Mouse (Mus musculus) heart, adult 18-20 months (tissue): ENCODE results near the gene Tmem206. TPM values are rescaled to one million over a fixed set of nuclear protein-coding genes. Genes with fewer than 3 reads are reported as not detected.

ENCODE experiments used
- DNase-seq, 2 experiments: peaks; one replicate each; pipeline ENCODE4 v3.0.0; 2021 to 2022; ENCODE audit warnings: mixed read lengths in 1 of 2
- long read RNA-seq, 2 experiments: library from polyadenylated mRNA; stranded (forward); transcript quantifications; one replicate each; pipeline ENCODE4 v2.0.0; 2021
- total RNA-seq, 2 experiments: library from RNA; stranded (reverse); gene quantifications; 2 replicates each; pipeline ENCODE4 v1.2.3; 2021

Tmem206 gene
- total RNA-seq, result 1 to 10 TPM; 3.1 to 4.0 TPM
- long read RNA-seq, experiment 1, partial matches to known transcripts, result 0 of 5 reads
- long read RNA-seq, experiment 1, other reads (novel, unspliced or antisense), result 2 of 5 reads
- long read RNA-seq, experiment 2, partial matches to known transcripts, result 0 of 3 reads
- long read RNA-seq, experiment 2, other reads (novel, unspliced or antisense), result 0 of 3 reads

DNA sequence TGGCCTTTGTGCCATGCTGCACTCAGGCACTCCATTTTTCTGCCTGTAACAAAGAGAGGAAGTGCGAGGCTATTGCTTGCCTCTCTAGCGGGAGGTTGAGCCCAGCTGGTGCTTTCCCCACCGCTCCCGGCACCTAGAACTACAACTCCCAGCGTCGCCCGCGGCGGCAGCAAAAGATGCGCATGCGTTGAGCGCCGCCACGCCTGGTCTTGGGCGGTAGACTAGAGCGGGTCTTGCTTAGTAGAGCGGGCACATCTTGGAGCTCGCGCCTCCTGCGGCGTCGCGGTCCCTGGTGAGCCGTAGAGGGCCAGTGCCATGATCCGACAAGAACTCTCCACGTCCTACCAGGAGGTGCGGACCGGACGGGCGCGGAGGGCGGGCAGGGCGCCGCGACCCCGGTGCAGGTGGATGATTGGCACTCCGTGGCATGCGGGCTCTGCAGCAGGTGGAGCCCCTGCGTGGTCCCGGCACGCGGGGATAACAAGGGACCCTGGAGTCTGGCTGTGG is at the start of gene Tmem206:
Tmem206 (plus strand) TSS at position 187 of the 507 bp plus-strand sequence.
- peak; percentile 97 to 98 for DNase-seq

DNA sequence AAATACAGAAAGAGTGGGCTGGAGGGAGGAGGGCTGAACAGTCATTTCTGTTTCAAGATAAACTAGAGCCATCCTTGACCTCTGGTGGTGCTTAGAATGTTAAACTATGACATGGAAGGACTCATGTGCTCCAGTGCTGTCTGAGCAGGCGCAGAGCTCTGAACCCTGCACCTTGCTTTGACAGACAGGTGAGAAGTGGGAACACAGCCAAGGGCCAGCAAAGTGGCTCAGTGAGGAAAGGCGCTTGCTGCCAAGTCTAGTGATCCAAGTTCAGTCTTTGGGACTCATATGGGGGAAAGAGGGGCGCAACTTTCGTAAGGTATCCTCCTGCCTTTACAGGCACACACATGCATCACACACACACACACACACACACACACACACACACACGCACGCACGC is 49.5 kb upstream of the Tmem206 start:
- DNase-seq, result no peak

DNA sequence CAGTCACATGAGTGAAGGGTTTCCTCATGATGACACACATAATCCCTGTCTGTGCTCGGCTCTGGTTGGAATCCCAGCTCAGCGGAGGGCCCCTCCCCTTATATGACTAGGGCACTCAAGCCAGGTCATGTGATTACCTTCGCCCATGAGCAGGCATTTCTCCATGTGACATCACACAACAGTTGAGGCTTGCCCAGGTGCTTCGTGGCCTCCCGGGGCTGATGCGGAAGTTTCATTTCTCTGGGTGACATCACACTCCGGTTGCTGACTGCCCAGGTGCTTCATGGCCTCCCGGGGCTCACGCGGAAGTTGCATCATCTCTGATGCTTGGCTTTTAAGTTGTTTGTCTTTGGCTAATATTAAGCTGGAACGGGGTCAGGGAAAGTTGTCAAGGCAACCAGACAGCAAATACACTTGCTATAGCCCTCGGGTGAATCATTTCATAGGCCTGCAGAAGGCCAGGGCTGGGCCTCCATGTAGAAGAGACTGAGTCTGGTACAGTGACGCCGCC is 48.1 kb upstream of the Tmem206 start:
- peak in 1 of 2 experiments; percentile 72 for DNase-seq

DNA sequence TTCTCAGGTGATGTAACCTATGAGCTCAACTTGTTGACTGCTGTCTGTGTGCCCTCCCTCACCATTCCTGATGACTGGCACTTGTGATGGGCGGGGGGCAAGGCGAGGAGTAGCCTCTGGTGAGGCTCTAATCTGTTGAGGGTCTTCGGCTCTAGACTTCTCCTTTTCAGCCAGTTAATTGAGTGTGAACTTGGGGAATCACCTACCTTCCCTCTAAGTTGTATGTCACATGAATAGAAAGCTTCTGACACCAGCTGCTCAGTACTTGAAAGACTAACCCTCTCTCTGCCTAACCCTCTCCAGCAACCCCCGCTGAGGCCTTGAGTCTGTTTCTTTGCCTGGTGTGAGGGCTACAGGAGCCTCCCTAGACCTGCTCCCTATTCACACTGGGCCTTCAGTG is 47.4 kb upstream of the Tmem206 start:
- DNase-seq, result no peak

- DNase-seq, result peak in 1 of 2 experiments; percentile 67
Observed at GRCm38 (mm10) chr1:191281171-191281570, 44.5 kb upstream of the Tmem206 start.

GRCm38 (mm10) chr1:191282319-191282718 is 43.4 kb upstream of the Tmem206 start:
- DNase-seq, result no peak

DNA sequence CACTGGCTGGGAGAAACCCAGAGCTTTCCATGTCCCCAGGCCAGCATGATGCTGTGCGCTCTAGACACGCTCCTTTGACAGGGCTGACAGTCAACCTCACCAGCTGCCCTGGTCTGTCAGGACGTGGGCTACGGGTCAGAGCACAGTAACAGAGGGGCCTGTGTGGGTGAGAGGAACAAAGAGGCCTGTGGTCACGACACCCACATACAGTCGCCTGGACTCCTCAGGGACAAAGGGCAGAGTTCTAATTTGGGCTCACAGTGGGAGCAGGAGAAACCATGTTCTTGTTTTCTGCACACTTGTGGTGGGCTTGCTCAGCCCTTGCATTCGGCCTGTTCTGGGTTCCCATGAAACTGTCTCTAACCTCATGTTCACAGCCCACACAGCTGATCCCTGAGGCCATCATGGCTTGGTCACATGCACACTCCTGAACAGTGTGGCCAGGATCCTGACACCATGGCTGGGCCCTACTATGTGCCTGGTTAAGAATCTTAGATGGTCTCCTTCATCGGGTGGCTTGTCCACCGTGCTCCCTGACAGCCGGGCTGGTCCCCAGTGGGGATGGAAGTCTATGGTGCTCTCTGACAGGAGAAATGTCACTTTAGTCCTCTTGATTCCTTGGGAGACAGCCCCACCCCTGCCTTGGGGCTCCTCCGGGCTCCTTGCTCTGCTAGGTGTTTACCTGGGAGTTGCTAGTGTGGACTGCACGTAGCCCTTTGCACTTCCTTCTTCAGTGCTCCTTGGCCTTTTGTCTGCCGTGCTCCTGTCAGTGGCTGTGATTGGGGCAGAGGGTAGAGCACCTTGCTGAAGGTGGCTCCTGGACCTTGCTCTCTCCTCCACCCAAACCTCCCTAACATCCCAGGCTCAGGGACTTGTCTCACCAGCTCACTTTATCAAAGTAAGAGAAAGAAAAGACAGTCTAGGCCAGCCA is 42.3 kb upstream of the Tmem206 start:
- DNase-seq, result no peak

DNA sequence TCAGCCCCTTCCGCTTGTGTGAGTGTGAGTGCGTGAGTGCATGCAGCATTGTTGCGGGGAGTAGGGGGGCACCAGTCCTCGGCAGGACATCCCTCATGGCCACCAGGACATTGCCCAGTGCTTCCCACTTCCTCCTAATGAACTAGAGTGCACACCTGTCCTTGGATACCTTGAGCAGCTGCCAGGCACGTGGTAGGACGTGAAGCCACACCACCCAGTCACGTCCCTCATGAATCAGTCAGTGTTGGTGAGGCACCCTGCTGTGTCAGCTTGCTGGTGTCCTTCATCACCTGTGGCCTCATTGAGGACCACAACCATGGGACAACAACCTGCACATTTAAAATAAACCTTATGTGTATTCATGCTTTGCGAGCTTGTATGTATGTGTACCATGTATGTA is 41.2 kb upstream of the Tmem206 start:
- DNase-seq, result no peak

DNA sequence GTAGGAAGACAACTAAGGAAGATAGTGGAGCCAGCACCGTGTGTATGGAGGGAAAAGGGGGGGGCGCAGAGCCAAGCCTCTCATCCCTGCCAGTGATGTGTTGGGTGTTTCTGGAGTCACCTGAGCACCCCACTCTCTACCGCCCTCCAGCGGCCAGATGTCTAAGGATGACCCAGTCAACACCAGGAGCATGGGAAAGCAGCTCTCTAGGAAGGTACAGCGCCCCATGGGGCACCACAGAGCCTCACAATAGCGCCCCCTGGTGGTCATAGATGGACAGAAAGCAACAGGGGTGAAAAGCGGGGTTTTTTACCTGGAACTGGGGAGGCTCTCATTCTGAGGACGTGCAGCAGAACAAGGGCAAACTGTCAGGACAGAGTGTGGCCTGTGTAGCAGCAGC is 37.0 kb upstream of the Tmem206 start:
- peak in 1 of 2 experiments; percentile 52 for DNase-seq

GRCm38 (mm10) chr1:191292348-191292747 is 33.4 kb upstream of the Tmem206 start:
- DNase-seq, result peak; percentile 87 to 90

GRCm38 (mm10) chr1:191293051-191293450 is 32.7 kb upstream of the Tmem206 start:
- DNase-seq, result no peak

- no peak for DNase-seq
Observed at GRCm38 (mm10) chr1:191293996-191294795, 31.5 kb upstream of the Tmem206 start.

GRCm38 (mm10) chr1:191295784-191296183 is 29.9 kb upstream of the Tmem206 start:
- DNase-seq, result no peak

DNA sequence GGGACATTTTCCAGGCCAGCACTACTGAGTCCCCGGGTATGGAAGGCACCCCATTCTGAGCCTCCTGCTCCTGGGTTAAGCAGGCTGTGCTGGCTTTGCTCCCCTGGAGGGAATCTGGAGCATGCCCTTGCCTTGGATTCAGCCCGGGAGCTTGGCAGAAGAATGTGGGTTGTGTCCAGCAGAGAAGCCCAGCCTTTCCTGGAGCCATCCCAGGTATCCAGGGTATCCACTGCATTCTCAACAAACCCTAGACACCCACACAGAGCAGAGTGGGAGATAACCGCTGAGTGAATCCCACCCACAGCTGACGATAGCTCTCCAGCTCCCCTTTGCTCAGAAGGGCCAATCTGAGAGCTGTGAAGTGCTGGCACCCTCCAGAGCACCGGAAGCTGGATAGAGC is 29.3 kb upstream of the Tmem206 start:
- peak; percentile 81 to 84 for DNase-seq

DNA sequence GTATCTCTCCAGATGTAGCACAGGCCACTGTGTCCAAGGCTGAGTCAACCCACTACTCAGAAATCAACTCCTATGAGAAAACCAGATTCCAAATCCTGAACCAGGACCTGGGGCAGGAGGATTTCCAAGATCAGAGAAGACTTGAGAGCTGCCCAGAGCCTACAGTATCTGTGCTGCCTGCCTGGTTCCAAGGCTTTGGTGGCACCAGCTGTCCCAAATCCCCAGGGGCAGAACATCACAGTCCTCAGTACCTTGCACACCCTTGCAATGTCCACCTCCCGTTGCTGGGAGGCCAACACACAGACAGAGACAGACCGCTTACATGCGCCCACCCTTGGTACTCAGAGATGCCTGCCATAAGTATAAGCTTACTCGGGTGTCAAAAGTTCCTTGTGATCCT is 27.4 kb upstream of the Tmem206 start:
- no peak for DNase-seq

DNA sequence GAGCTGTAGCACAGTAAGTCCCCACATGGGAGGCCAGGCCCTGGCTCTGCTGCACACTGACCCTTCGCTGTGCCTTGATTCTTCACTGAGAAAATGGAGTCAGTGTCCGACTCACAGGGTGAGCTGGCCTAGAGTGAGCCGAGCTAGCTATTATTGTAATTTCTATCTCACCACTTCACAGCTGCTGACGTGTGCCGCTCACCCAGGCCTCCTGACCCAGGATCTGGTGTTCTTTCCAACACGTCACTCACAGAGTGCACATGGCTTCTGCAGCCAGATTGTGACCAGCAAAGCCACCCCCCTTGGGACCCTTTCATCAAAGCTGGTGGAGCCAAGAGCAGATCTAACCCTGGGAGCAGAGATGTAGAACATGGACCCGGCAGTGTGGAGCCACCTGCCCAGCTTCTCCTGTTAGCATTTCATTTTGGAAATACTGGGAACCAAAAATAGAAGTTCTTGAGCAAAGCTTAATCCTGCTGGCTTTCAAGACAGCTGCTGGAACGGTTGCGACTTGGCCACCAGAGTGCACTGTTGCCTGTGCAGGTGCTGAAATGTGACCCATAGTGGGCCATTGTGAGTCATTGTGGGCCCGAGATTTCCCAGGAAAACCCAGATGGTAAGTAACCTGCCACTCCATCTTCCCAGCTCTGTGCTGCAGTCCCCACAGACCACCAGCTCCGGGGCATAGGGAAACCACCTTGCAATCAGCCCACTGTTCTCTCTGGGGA is 26.3 kb upstream of the Tmem206 start:
- peak; percentile 79 to 82 for DNase-seq

DNA sequence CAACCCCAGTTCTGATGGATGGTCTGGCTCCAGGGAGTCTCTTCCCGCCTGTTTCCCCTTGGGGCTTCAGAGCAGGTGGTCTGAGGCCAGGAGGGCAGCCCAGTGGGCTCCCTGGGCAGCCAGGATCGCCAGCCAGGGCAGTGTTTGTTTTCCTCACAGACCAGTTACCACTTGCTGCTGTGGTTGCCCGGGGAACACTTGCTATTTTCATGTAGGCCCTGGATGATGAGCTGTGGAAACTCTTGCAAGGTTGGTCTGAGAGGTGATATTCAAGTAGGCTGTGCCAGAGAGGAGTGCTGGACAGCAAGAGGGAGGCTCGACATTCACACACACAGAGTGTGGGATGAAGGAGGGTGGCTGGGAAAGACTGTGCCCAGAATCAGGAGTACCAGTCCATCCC is 23.8 kb upstream of the Tmem206 start:
- peak; percentile 54 to 59 for DNase-seq

DNA sequence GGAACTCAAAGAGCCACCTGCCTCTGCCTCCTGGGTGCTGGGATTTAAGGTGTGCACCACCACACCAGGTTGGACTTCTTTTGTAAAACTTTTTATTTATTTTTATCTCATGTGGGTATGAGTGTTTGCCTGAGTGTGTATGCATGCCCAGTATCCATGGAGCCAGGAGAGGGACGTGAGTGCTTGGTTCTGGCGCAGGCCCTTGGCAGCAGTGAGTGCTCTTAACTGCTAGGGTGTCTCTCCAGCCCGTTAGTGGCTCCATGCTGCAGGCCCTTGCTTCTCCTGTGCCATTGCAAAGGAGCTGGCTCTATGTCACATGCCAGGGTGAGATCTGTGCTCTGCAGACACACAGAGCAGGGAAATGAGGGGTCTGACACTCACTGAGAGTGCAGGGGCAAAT is 22.0 kb upstream of the Tmem206 start:
- no peak for DNase-seq

- DNase-seq, result no peak
Observed at GRCm38 (mm10) chr1:191304216-191304615, 21.5 kb upstream of the Tmem206 start.

DNA sequence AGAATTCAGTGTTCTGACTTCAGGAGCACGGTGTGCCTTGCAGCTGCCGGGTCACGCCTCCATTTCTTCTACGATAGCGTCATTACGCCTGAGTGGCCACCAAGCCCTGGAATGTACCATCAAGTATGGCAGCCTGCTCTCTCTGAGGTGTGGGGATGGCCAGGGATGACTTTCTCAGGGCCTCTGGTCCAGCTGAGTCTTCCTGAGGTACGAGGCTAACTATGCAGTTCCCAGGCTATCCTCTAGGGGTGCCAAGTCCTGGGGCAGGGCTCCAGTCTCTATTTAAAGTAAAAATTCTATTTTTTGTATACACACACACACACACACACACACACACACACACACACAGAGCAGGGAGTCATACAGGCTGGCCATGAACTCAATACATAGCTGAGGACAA is 20.1 kb upstream of the Tmem206 start:
- DNase-seq, result no peak

DNA sequence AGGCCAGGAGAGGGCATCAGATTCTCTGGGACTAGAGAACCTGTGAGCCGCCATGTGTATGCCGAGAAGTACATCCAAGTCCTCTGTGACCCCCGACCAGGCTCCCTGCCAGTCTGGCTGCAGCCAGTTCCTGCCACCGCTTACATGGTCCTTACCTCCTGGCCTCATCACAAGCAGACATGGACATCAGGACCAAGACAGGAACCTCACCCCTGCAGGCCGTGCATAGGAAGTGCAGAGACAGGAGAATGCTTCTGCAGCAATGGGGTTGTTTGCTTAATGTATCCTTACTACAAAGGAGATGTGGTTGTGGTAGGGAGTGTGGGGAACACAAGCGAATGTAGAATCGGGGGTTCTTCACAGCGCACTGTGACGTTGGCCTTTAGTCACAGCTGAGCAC is 19.4 kb upstream of the Tmem206 start:
- DNase-seq, result no peak
